Mouse (Mus musculus) G1E (cell line): ENCODE results near the gene Tspan33.

Experiments used
- CTCF ChIP-seq: IDR thresholded peaks from 2 replicates; pipeline ENCODE4 v1.5.1; 2012; ENCODE audit warnings: low read depth, low read length, inconsistent platforms, mixed read lengths
- GATA1 ChIP-seq: IDR thresholded peaks from 2 replicates; pipeline ENCODE4 v1.6.1; 2012; ENCODE audit warnings: borderline replicate concordance, low read length, inconsistent platforms, mixed read lengths

- TF ChIP-seq CTCF (no peak), GATA1 (no peak)
These were observed 41.3 kb downstream of the Tspan33 start, which contains the start of gene Smo for GRCm38 (mm10) chr6:29735336-29735688.
